Mouse (Mus musculus) gastrocnemius, postnatal 10 days (tissue): ENCODE measurements at regions not wholly inside any gene's neighbourhood (a gene's known extent, or its start where the extent isn't known, plus 50 kb on each side); places are given as distances from the start of the nearest gene placed in this dataset.
A peak's percentile ranks its signal among the peaks of the same experiment; 100 is the strongest.

Source experiments
- DNase-seq: peaks from one replicate; pipeline ENCODE4 v3.0.0; 2021; ENCODE audit warnings: mixed read lengths

- DNase-seq, result no peak
These were observed 483.5 kb upstream of the Pkdcc start for GRCm38 (mm10) chr17:82731561-82731960.

- DNase-seq, result no peak
These were observed 472.6 kb upstream of the Pkdcc start for GRCm38 (mm10) chr17:82742445-82742844.

GRCm38 (mm10) chr17:82757400-82757799 lies 457.7 kb upstream of the Pkdcc start:
- no peak for DNase-seq

GRCm38 (mm10) chr17:82779096-82779495 lies 436.0 kb upstream of the Pkdcc start:
- DNase-seq, result peak; percentile 7

- no peak for DNase-seq
These were observed 393.0 kb upstream of the Pkdcc start for GRCm38 (mm10) chr17:82822129-82822528.

- DNase-seq, result no peak
These were observed 391.0 kb upstream of the Pkdcc start for GRCm38 (mm10) chr17:82824057-82824456.

- DNase-seq, result no peak
These were observed 390.5 kb upstream of the Pkdcc start for GRCm38 (mm10) chr17:82824619-82825018.

GRCm38 (mm10) chr17:82827170-82827569 lies 387.9 kb upstream of the Pkdcc start:
- DNase-seq, result no peak

- DNase-seq, result no peak
These were observed 387.3 kb upstream of the Pkdcc start for GRCm38 (mm10) chr17:82827841-82828240.

- no peak for DNase-seq
These were observed 386.6 kb upstream of the Pkdcc start for GRCm38 (mm10) chr17:82828434-82828997.

- DNase-seq, result no peak
These were observed 385.7 kb upstream of the Pkdcc start for GRCm38 (mm10) chr17:82829415-82829814.

- DNase-seq, result no peak
These were observed 380.9 kb upstream of the Pkdcc start for GRCm38 (mm10) chr17:82834177-82834576.

- no peak for DNase-seq
These were observed 379.0 kb upstream of the Pkdcc start for GRCm38 (mm10) chr17:82836115-82836514.

- no peak for DNase-seq
These were observed 368.2 kb upstream of the Pkdcc start for GRCm38 (mm10) chr17:82846776-82847494.

GRCm38 (mm10) chr17:82857199-82858147 lies 357.6 kb upstream of the Pkdcc start:
- peak; percentile 70 for DNase-seq

- no peak for DNase-seq
These were observed 354.7 kb upstream of the Pkdcc start for GRCm38 (mm10) chr17:82860391-82860790.

GRCm38 (mm10) chr17:82860966-82861365 lies 354.1 kb upstream of the Pkdcc start:
- DNase-seq, result no peak

- no peak for DNase-seq
These were observed 338.0 kb upstream of the Pkdcc start for GRCm38 (mm10) chr17:82877131-82877530.

GRCm38 (mm10) chr17:82900602-82901001 lies 314.5 kb upstream of the Pkdcc start:
- DNase-seq, result no peak

GRCm38 (mm10) chr17:82901098-82901891 lies 313.8 kb upstream of the Pkdcc start:
- no peak for DNase-seq

GRCm38 (mm10) chr17:82904961-82905360 lies 310.1 kb upstream of the Pkdcc start:
- no peak for DNase-seq

GRCm38 (mm10) chr17:82905483-82905882 lies 309.6 kb upstream of the Pkdcc start:
- no peak for DNase-seq
